Mouse (Mus musculus): ENCODE results near the gene Nt5dc1. TPM values are rescaled to one million over a fixed set of nuclear protein-coding genes. Genes with fewer than 3 reads are reported as not detected.

The Nt5dc1 gene
- total and polyA plus RNA-seq, 3 experiments = 14.3 to 25.9 (median 21.1) TPM

GRCm38 (mm10) chr10:34389681-34390080, 28.7 kb downstream of the Nt5dc1 start, which contains the start of gene Col10a1:
Col10a1 (plus strand) TSS chr10:34389981.
- no peak for TF ChIP-seq JUN (IDR thresholded peaks at IDR 0.05; ENCODE audit: insufficient read depth, low read depth, low read length)
- TF ChIP-seq HCFC1 (IDR thresholded peaks at IDR 0.05; ENCODE audit: low read depth, low read length) = no peak
- TF ChIP-seq CTCF (conservative IDR thresholded peaks at IDR 0.05 in 1 of 2, IDR thresholded peaks at IDR 0.05 in 1 of 2; ENCODE audit: low read depth in 2 of 2, low read length in 2 of 2) = no peak
- no peak for TF ChIP-seq CHD2 (IDR thresholded peaks at IDR 0.05; ENCODE audit: low read length)
- TF ChIP-seq MAFK (IDR thresholded peaks at IDR 0.05; ENCODE audit: insufficient replicate concordance, low read length) = no peak
- TF ChIP-seq MXI1 (IDR thresholded peaks at IDR 0.05; ENCODE audit: low read depth, low read length) = no peak
- TF ChIP-seq TBP (conservative IDR thresholded peaks at IDR 0.05; ENCODE audit: low read depth, low read length) = no peak
- no peak for TF ChIP-seq POLR2A (IDR thresholded peaks at IDR 0.05; ENCODE audit: low read depth, low read length)
- TF ChIP-seq MAX (IDR thresholded peaks at IDR 0.05; ENCODE audit: low read length) = no peak
- H3K27me3 ChIP-seq (replicated peaks) = no peaks in the 10 kb centered on the region
- H3K4me3 ChIP-seq (replicated peaks in 1 of 3; ENCODE audit: low read depth in 2 of 3, low read length in 2 of 3, poor library complexity in 1 of 3) = no peak within 1 kb of the TSS
- H3K4me2 ChIP-seq (ENCODE audit: insufficient read depth, low read depth, poor library complexity, severe bottlenecking) = no peak within 1 kb of the TSS
- in situ Hi-C loops (cut with MboI; ENCODE audit: low pct_ligation_motif_present, low pct_unique_long_range_greater_than_20kb, low sequenced_read_pairs) = no loop called here
- no peaks in the 10 kb centered on the region for H3K9me3 ChIP-seq (replicated peaks; ENCODE audit: low read length)
- no peak within 1 kb of the TSS for H3K9ac ChIP-seq (ENCODE audit: insufficient read depth, low read depth)
- dilution Hi-C loops (cut with MboI; ENCODE audit: extremely low pct_ligation_motif_present, extremely low pct_unique_long_range_greater_than_20kb, low sequenced_read_pairs) = no loop called here
- H3K36me3 ChIP-seq (replicated peaks in 1 of 2; ENCODE audit: control insufficient read depth in 1 of 2, insufficient read depth in 1 of 2, low read length in 1 of 2) = peaks cover 0 to 30% of the 10 kb centered on the region in 2 experiments
- H3K27ac ChIP-seq (ENCODE audit: insufficient read depth, low read depth) = no peak within 1 kb of the TSS
- no peaks in the 10 kb centered on the region for H3K4me1 ChIP-seq (ENCODE audit: control insufficient read depth in 1 of 2, insufficient read depth in 2 of 2)
- no peak for DNase-seq (ENCODE audit: extremely low read depth)
- no peaks in the 10 kb centered on the region for H3K79me2 ChIP-seq (replicated peaks; ENCODE audit: control insufficient read depth, extremely low read depth, insufficient read depth, poor library complexity, severe bottlenecking)

- H3K36me3 ChIP-seq (replicated peaks in 1 of 2; ENCODE audit: control insufficient read depth in 1 of 2, insufficient read depth in 1 of 2, low read length in 1 of 2) = peaks cover 3 to 35% of the 10 kb centered on the region in 2 experiments
- H3K9me3 ChIP-seq (replicated peaks; ENCODE audit: low read length) = no peaks in the 10 kb centered on the region
- H3K4me1 ChIP-seq (ENCODE audit: control insufficient read depth in 1 of 2, insufficient read depth in 2 of 2) = no peaks in the 10 kb centered on the region
- DNase-seq (ENCODE audit: extremely low read depth) = no peak
- dilution Hi-C loops (cut with MboI; ENCODE audit: extremely low pct_ligation_motif_present, extremely low pct_unique_long_range_greater_than_20kb, low sequenced_read_pairs) (no loop called here), in situ Hi-C loops (cut with MboI; ENCODE audit: low pct_ligation_motif_present, low pct_unique_long_range_greater_than_20kb, low sequenced_read_pairs) (no loop called here)
- no peaks in the 10 kb centered on the region for H3K27me3 ChIP-seq (replicated peaks)
- TF ChIP-seq ZKSCAN1 (IDR thresholded peaks at IDR 0.05; ENCODE audit: borderline replicate concordance, low read depth, low read length) (no peak), ELF1 (IDR thresholded peaks at IDR 0.05; ENCODE audit: low read depth, low read length) (no peak), NELFE (IDR thresholded peaks at IDR 0.05; ENCODE audit: low read depth, low read length) (no peak), CHD2 (IDR thresholded peaks at IDR 0.05; ENCODE audit: low read length) (no peak), TCF12 (IDR thresholded peaks at IDR 0.05; ENCODE audit: low read depth, low read length) (no peak), MYC (IDR thresholded peaks at IDR 0.05; ENCODE audit: low read depth, low read length) (no peak), ETS1 (conservative IDR thresholded peaks at IDR 0.05; ENCODE audit: low read depth, low read length) (no peak), ZNF384 (IDR thresholded peaks at IDR 0.05; ENCODE audit: low read depth, low read length) (no peak), RAD21 (IDR thresholded peaks at IDR 0.05; ENCODE audit: low read depth, low read length) (no peak), SIN3A (IDR thresholded peaks at IDR 0.05; ENCODE audit: low read length) (no peak), POLR2A (IDR thresholded peaks at IDR 0.05; ENCODE audit: low read depth, low read length) (no peak), EP300 (IDR thresholded peaks at IDR 0.05; ENCODE audit: low read length) (no peak), UBTF (IDR thresholded peaks at IDR 0.05; ENCODE audit: low read depth, low read length) (no peak), ZMIZ1 (IDR thresholded peaks at IDR 0.05; ENCODE audit: low read depth, low read length) (no peak), TBP (conservative IDR thresholded peaks at IDR 0.05; ENCODE audit: low read depth, low read length) (no peak), SMC3 (IDR thresholded peaks at IDR 0.05; ENCODE audit: low read depth, low read length) (no peak), MAZ (IDR thresholded peaks at IDR 0.05; ENCODE audit: low read depth, low read length) (no peak), MEF2A (IDR thresholded peaks at IDR 0.05; ENCODE audit: borderline replicate concordance, low read depth, low read length) (no peak), MAFK (IDR thresholded peaks at IDR 0.05; ENCODE audit: insufficient replicate concordance, low read length) (no peak)
- H3K4me2 ChIP-seq (ENCODE audit: insufficient read depth, low read depth, poor library complexity, severe bottlenecking) = no peak overlapping the region
- H3K27ac ChIP-seq (ENCODE audit: insufficient read depth, low read depth) = no peak overlapping the region
- H3K79me2 ChIP-seq (replicated peaks; ENCODE audit: control insufficient read depth, extremely low read depth, insufficient read depth, poor library complexity, severe bottlenecking) = no peaks in the 10 kb centered on the region
- no peak overlapping the region for H3K4me3 ChIP-seq (replicated peaks in 1 of 3; ENCODE audit: low read depth in 2 of 3, low read length in 2 of 3, poor library complexity in 1 of 3)
- no peak overlapping the region for H3K9ac ChIP-seq (ENCODE audit: insufficient read depth, low read depth)
These were observed 32.7 kb downstream of the Nt5dc1 start for GRCm38 (mm10) chr10:34385636-34386035.
